Mouse (Mus musculus): ENCODE data around the gene Efna5.

The Efna5 gene

DNA sequence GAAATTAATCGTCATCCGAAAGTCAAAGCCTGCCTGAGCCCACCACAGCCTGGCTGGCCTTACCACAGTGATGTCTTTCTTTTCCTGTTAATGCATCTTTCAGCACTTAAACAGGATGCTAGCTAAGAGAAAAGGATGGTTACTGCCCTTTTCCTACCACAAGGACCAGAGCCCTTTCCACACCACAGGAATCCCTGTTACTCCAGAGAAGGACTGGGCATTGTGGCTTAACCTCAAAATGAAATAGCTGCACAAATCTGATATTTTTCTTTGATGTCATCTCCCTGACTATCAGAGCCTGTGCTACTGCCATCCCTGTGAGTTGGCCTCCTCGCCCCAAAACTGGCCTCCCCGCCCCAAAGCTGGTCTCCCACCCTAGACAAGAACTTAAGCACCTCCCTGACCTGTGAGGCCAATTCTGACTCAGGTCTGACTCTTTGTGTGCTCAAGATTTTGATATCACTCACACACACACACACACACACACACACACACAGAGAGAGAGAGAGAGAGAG, 189.9 kb downstream of the Efna5 start:
- DNase-seq, result no peak

- DNase-seq, result no peak
Observed at GRCm38 (mm10) chr17:62690256-62690655, 190.9 kb downstream of the Efna5 start.

DNA sequence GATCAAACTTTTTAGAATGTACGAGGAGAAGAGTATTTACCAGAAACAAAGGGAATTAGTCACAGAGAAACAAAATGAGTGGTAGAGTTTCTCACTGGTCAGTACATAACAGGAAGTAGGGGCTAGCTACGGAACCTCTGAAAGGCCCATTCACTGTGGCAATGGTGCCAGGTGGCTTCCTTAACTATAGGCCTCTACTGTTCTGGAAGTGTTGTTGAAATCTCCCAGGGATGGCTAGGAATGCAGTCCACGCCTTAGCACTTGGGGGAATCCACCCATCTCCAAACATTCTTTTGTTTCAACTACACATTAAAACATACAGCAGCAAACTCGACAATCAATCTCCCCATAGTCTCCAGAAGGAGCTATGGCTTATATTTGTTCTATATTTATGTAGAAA, 191.5 kb downstream of the Efna5 start:
- no peak for DNase-seq

DNA sequence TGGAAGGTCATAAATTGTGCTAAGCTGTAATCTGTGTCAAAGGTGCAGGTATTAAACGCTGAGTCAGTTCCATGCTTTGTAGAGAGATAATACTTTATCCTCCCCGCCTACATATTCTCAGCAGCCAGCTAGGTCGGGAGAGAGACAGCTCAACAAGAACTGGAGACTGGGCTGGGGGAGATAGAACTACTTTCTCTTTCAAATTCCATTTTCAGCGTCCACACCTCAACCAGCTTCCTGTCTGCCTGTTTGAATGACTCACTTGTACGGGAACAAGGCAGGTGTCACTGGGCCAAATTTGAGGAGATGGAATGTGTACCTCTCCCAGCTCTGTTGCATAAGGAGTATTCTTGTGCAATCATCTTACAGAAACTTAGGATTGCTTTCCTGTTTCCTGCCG, 193.7 kb downstream of the Efna5 start:
- no peak for DNase-seq

- DNase-seq, result no peak
Observed at GRCm38 (mm10) chr17:62685181-62685580, 195.9 kb downstream of the Efna5 start.

GRCm38 (mm10) chr17:62683142-62683541, 198.0 kb downstream of the Efna5 start:
- no peak for DNase-seq

- no peak for DNase-seq
Observed at GRCm38 (mm10) chr17:62681726-62682125, 199.4 kb downstream of the Efna5 start.

DNA sequence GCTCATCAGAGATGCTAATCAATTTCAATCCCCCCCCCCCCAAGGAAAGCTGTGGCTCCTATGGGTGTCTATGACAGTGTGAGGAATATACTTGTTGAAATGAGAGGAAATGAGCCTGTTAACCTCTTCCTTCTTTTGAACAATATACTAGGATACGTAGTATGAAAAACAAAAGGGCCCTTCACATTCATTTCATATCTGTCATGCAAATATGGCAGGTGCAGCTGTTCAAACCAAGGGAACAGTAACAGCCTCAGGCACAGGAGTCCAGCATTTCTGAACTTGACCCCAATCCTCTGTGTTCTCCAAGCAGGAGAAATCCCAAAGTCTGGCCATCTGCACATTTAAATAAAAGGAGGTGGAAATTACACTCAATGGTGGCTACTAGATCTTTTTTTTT, 200.4 kb downstream of the Efna5 start:
- no peak for DNase-seq

DNA sequence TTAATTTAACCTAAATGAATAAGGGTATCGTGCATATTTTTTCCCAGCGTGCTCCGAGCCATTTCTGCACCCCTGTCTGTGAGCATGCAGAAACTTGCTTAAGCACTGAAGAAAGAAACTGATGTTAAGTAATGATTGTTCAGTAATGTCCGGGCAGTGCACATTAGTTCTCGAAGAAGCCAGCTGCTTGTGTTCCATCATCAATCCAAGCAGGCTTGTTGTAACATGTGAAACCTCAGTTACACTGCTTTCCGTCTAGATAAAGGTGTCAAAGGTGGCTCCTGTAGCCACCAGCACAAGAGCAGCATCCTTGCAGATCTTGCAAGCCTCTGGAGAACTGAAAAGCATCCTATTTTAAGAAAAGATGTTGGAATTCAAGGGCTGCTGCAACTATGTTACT, 204.3 kb downstream of the Efna5 start:
- DNase-seq, result no peak

DNA sequence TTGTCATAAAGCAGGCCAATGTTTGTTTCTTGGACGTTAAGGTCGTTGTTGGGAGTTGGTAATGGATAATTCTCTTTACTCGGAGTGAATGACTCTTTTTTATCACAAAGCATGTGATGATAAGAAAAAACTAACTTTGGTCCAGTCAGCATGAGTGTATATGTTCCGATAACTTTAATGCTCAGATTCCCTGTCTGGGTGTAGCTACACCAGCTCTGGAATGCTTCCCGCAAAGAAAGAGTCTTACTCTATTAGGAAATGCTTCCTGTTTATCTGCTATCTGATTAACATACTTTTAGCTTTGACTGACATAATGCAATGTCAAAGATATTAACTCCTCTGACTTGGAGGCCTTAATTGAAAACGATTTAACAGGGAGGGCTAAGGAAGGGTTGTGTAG, 204.7 kb downstream of the Efna5 start:
- DNase-seq, result no peak

DNA sequence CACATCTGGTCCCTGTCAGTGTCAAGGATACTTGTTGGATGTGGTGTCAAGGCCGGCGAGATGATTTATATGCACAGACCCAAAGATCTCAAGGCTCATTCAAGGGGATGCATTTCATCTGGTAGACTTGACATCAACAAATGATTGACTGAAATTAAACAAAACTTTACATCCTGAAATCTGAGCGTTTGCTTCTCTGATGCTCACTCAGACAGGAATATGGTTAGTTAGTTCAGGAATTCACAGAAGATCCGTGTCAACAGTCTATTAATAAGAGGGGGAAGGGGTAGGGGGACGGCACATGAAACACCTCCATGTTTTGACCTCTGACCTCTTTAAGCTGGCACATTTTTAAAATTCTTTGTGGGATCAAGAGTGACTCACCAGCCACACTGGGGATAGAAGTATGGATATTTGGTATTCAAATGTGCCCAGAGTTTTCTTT, 205.3 kb downstream of the Efna5 start:
- peak; percentile 63 for DNase-seq

GRCm38 (mm10) chr17:62672068-62672467, 209.0 kb downstream of the Efna5 start:
- DNase-seq, result no peak

GRCm38 (mm10) chr17:62666761-62667160, 214.4 kb downstream of the Efna5 start:
- no peak for DNase-seq

- DNase-seq, result no peak
Observed at GRCm38 (mm10) chr17:62665823-62666222, 215.3 kb downstream of the Efna5 start.

DNA sequence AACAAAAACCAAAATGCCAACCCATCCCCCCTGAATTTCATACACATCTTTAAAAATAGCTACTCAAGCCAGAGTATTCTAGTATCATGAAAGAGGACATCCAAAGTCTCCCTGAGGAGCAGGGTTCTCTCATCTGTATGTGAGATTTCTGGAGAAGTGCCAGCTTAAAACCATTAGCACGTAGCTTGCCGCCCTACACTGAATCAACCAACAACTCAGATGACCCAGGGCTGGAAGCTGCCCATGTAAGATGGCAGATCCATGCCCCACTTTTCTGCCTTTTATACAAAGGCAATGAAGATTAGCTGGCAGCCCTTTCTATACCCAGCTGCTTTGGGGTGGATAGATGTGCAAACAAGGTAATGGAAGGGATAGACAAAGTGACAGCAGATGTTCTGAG, 216.4 kb downstream of the Efna5 start:
- no peak for DNase-seq

GRCm38 (mm10) chr17:62661801-62662200, 219.3 kb downstream of the Efna5 start:
- no peak for DNase-seq

- no peak for DNase-seq
Observed at GRCm38 (mm10) chr17:62659501-62660175, 221.5 kb downstream of the Efna5 start.

- no peak for DNase-seq
Observed at GRCm38 (mm10) chr17:62657832-62658630, 223.1 kb downstream of the Efna5 start.

DNA sequence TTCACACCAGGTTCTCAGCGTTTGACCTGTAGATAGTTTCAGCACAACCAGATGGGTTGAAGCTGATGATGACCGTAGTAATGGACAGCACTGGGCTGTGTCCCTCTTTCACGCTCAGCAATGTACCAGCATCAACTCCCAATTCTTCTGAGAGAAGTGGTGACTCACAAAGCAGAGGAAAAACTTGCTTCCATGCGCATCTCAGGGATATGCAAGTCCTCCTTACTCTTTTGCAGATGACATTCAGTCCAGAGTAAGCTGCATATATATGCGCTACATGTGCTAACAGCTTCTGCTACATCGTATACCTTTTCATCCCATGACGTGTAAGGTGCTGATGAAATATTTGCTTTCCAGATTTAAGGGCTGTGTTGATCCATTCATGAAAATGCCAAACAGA, 224.1 kb downstream of the Efna5 start:
- no peak for DNase-seq

- DNase-seq, result no peak
Observed at GRCm38 (mm10) chr17:62656591-62656990, 224.5 kb downstream of the Efna5 start.

DNA sequence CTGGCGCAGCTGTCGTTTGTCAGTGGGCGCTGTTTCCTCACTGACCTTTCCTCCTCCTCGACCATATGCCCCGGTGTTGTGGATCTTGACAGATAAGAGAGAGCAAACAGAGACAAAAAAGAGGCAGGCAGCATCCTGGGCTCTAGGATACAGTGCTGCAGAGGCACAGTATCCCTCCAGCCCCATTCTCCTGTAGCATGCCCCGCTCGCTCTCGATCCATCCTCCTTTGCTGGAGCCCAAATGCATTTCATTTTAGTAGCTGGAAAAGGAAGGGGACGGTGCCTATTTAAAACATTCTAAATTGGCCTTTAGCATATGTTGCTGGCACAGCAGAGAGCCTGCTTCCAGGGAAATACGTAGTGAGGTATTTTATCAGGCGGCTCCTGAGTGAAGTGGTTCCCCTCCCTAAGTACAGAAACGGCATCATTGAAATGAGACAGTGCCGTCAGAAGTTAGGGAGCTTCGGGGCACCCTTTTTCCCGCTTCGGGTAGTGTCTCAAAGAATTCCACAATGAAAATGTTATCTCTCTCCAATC, 225.2 kb downstream of the Efna5 start:
- no peak for DNase-seq

DNA sequence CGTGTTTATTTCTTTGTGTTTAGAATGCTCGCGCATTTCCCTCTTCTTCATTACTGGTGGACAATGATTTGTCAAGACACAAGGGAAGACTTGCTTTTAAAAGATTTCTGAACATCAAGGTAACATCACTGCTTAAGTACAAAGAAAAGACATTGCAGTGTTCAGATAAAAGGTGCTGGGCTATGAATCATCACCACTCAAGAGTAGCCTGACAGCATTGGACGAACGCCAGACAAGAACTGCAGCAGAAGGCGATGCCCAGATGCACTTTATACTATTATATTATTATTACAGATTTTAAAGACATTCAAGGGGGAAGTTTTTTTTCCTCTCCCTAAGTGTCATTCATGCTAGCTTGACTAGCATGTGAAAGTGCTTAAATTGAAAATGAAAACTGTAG, 228.7 kb downstream of the Efna5 start:
- DNase-seq, result no peak

GRCm38 (mm10) chr17:62651696-62652095, 229.4 kb downstream of the Efna5 start:
- no peak for DNase-seq

Data from embryo, embryonic 11 days (tissue).